Mouse (Mus musculus): Measurements from ENCODE around the gene Arhgap15. TPM values are rescaled to one million over a fixed set of nuclear protein-coding genes. Genes with fewer than 3 reads are reported as not detected.

Arhgap15 gene
- total and polyA plus RNA-seq, 3 experiments: 0.39 to 1.2 (median 0.70) TPM

DNA sequence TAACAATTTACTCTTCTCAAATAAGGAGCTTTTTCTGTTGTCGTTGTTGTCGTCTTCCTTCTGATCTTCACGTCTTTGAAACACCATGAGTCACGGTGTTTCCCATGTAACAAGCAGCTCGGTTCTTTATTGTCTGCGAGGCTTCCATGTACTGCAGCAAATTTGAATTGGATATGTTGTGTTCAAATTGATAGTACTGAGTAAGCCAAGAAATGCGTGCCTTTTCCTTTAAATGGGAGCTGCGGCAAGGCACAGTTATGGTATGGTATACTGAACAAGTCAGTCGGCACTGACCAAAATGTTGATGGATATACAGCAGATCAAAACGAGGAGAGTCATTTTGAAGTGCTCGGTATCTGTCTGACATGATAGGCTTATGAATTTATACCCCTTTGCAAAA is 229.1 kb downstream of the Arhgap15 start:
- no peaks in the 10 kb centered on the region for H3K4me1 ChIP-seq (ENCODE audit: control insufficient read depth, insufficient read depth, low read length)
- intact Hi-C loops (cut with DNase I): no loop called here
- 86% methylated on average over 11 of the region's 11 CpGs for WGBS

GRCm38 (mm10) chr2:43978177-43979013 is 229.8 kb downstream of the Arhgap15 start:
- H3K4me1 ChIP-seq (ENCODE audit: control insufficient read depth, insufficient read depth, low read length): no peaks in the 10 kb centered on the region
- H3K36me3 ChIP-seq (ENCODE audit: control insufficient read depth, insufficient read depth, low read length): no peaks in the 10 kb centered on the region
- no peaks in the 10 kb centered on the region for H3K79me2 ChIP-seq (replicated peaks; ENCODE audit: control insufficient read depth, insufficient read depth, low read length)
- intact Hi-C loops (cut with DNase I): no loop called here
- no peak overlapping the region for H3K9ac ChIP-seq (ENCODE audit: low read depth, low read length)
- DNase-seq: no peak
- H3K27me3 ChIP-seq (ENCODE audit: control insufficient read depth, insufficient read depth, low read length): no peaks in the 10 kb centered on the region
- WGBS: 85% methylated on average over 13 of the region's 13 CpGs
- H3K27ac ChIP-seq: no peak overlapping the region
- TF ChIP-seq EP300 (IDR thresholded peaks at IDR 0.05; ENCODE audit: insufficient read depth, low read depth, low read length) (no peak), CTCF (IDR thresholded peaks at IDR 0.05) (no peak), POLR2A (IDR thresholded peaks at IDR 0.05; ENCODE audit: insufficient read depth, low read depth, low read length) (no peak)
- no peak overlapping the region for H3K4me3 ChIP-seq

More for the DNA sequence above, 229.1 kb downstream of the Arhgap15 start:
- no peak for DNase-seq
- Histone ChIP-seq H3K27me3 (ENCODE audit: control insufficient read depth, insufficient read depth, low read length) (no peaks in the 10 kb centered on the region), H3K27ac (no peak overlapping the region), H3K4me3 (no peak overlapping the region), H3K36me3 (ENCODE audit: control insufficient read depth, insufficient read depth, low read length) (no peaks in the 10 kb centered on the region), H3K9ac (ENCODE audit: low read depth, low read length) (no peak overlapping the region), H3K79me2 (replicated peaks; ENCODE audit: control insufficient read depth, insufficient read depth, low read length) (no peaks in the 10 kb centered on the region)
- TF ChIP-seq EP300 (IDR thresholded peaks at IDR 0.05; ENCODE audit: insufficient read depth, low read depth, low read length): no peak
- TF ChIP-seq CTCF (IDR thresholded peaks at IDR 0.05): no peak
- no peak for TF ChIP-seq POLR2A (IDR thresholded peaks at IDR 0.05; ENCODE audit: insufficient read depth, low read depth, low read length)

- no peak overlapping the region for H3K27ac ChIP-seq
- H3K36me3 ChIP-seq (ENCODE audit: control insufficient read depth, insufficient read depth, low read length): no peaks in the 10 kb centered on the region
- no peak overlapping the region for H3K4me3 ChIP-seq
- TF ChIP-seq CTCF (IDR thresholded peaks at IDR 0.05) (no peak), POLR2A (IDR thresholded peaks at IDR 0.05; ENCODE audit: insufficient read depth, low read depth, low read length) (no peak), EP300 (IDR thresholded peaks at IDR 0.05; ENCODE audit: insufficient read depth, low read depth, low read length) (no peak)
- DNase-seq: no peak
- intact Hi-C loops (cut with DNase I): no loop called here
- no peaks in the 10 kb centered on the region for H3K27me3 ChIP-seq (ENCODE audit: control insufficient read depth, insufficient read depth, low read length)
- H3K79me2 ChIP-seq (replicated peaks; ENCODE audit: control insufficient read depth, insufficient read depth, low read length): no peaks in the 10 kb centered on the region
- 79% methylated on average over 14 of the region's 14 CpGs for WGBS
- H3K4me1 ChIP-seq (ENCODE audit: control insufficient read depth, insufficient read depth, low read length): no peaks in the 10 kb centered on the region
- H3K9ac ChIP-seq (ENCODE audit: low read depth, low read length): no peak overlapping the region
Observed at GRCm38 (mm10) chr2:43986066-43986465, 237.4 kb downstream of the Arhgap15 start.

- intact Hi-C loops (cut with DNase I): no loop called here
- Histone ChIP-seq H3K4me3 (no peak overlapping the region), H3K27me3 (ENCODE audit: control insufficient read depth, insufficient read depth, low read length) (no peaks in the 10 kb centered on the region), H3K4me1 (ENCODE audit: control insufficient read depth, insufficient read depth, low read length) (no peaks in the 10 kb centered on the region), H3K79me2 (replicated peaks; ENCODE audit: control insufficient read depth, insufficient read depth, low read length) (no peaks in the 10 kb centered on the region), H3K36me3 (ENCODE audit: control insufficient read depth, insufficient read depth, low read length) (no peaks in the 10 kb centered on the region), H3K27ac (no peak overlapping the region), H3K9ac (ENCODE audit: low read depth, low read length) (no peak overlapping the region)
- TF ChIP-seq CTCF (IDR thresholded peaks at IDR 0.05) (no peak), POLR2A (IDR thresholded peaks at IDR 0.05; ENCODE audit: insufficient read depth, low read depth, low read length) (no peak), EP300 (IDR thresholded peaks at IDR 0.05; ENCODE audit: insufficient read depth, low read depth, low read length) (no peak)
- WGBS: 73% methylated on average over 3 of the region's 3 CpGs
- DNase-seq: no peak
Observed at GRCm38 (mm10) chr2:43987919-43988318, 239.3 kb downstream of the Arhgap15 start.

DNA sequence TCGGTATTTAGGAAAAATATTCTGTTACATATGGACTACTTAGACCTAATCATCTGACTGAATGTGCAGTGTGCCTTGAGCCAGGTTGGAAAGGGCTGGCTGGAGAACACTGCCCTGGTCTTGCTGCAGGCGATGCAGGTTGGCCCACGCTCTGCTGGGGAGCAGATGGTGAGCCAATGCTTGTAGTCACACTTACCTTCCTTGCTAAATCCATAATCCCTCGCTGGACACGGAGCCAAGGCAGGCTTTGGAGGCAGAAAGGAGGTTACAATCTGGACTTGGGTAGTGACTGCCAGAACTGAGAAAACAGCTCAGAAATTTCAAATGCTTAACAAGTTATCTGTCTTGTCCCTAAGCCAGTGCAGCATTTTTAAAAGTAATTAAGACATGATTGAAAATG is 241.2 kb downstream of the Arhgap15 start:
- intact Hi-C loops (cut with DNase I): no loop called here
- no peak for DNase-seq
- no peaks in the 10 kb centered on the region for H3K4me1 ChIP-seq (ENCODE audit: control insufficient read depth, insufficient read depth, low read length)

GRCm38 (mm10) chr2:43992510-43992909 is 243.9 kb downstream of the Arhgap15 start:
- H3K27ac ChIP-seq: no peak overlapping the region
- no peaks in the 10 kb centered on the region for H3K27me3 ChIP-seq (ENCODE audit: control insufficient read depth, insufficient read depth, low read length)
- WGBS: 81% methylated on average over 7 of the region's 7 CpGs
- no peak for DNase-seq
- intact Hi-C loops (cut with DNase I): no loop called here
- H3K79me2 ChIP-seq (replicated peaks; ENCODE audit: control insufficient read depth, insufficient read depth, low read length): no peaks in the 10 kb centered on the region
- no peaks in the 10 kb centered on the region for H3K4me1 ChIP-seq (ENCODE audit: control insufficient read depth, insufficient read depth, low read length)
- H3K4me3 ChIP-seq: no peak overlapping the region
- no peak overlapping the region for H3K9ac ChIP-seq (ENCODE audit: low read depth, low read length)
- no peaks in the 10 kb centered on the region for H3K36me3 ChIP-seq (ENCODE audit: control insufficient read depth, insufficient read depth, low read length)
- TF ChIP-seq CTCF (IDR thresholded peaks at IDR 0.05): no peak
- no peak for TF ChIP-seq POLR2A (IDR thresholded peaks at IDR 0.05; ENCODE audit: insufficient read depth, low read depth, low read length)
- no peak for TF ChIP-seq EP300 (IDR thresholded peaks at IDR 0.05; ENCODE audit: insufficient read depth, low read depth, low read length)

More for the DNA sequence above, 241.2 kb downstream of the Arhgap15 start:
- H3K4me3 ChIP-seq: no peak overlapping the region
- H3K36me3 ChIP-seq (ENCODE audit: control insufficient read depth, insufficient read depth, low read length): no peaks in the 10 kb centered on the region
- no peaks in the 10 kb centered on the region for H3K27me3 ChIP-seq (ENCODE audit: control insufficient read depth, insufficient read depth, low read length)
- 62% methylated on average over 5 of the region's 5 CpGs for WGBS
- H3K9ac ChIP-seq (ENCODE audit: low read depth, low read length): no peak overlapping the region
- no peak overlapping the region for H3K27ac ChIP-seq
- no peaks in the 10 kb centered on the region for H3K79me2 ChIP-seq (replicated peaks; ENCODE audit: control insufficient read depth, insufficient read depth, low read length)
- TF ChIP-seq CTCF (IDR thresholded peaks at IDR 0.05) (no peak), EP300 (IDR thresholded peaks at IDR 0.05; ENCODE audit: insufficient read depth, low read depth, low read length) (no peak), POLR2A (IDR thresholded peaks at IDR 0.05; ENCODE audit: insufficient read depth, low read depth, low read length) (no peak)

Measured in heart, adult 2 months (tissue).